Mouse (Mus musculus) gastrocnemius, postnatal 25 days (tissue): ENCODE results near the gene Washc4. TPM values are rescaled to one million over a fixed set of nuclear protein-coding genes. Genes with fewer than 3 reads are reported as not detected.

Source experiments
- DNase-seq: peaks from one replicate; pipeline ENCODE4 v3.0.0; 2022
- total RNA-seq, 2 experiments: library from RNA; stranded (reverse); gene quantifications; 1 replicate in 1 of 2; 2 replicates in 1 of 2; pipeline ENCODE4 v1.2.3; 2021

Gene Washc4
- total RNA-seq, 2 experiments from 2014 or later: 8.4 to 11.2 TPM

- peak; percentile 92 for DNase-seq
Observed at GRCm38 (mm10) chr10:83637295-83637694, 93.7 kb downstream of the Washc4 start.

DNA sequence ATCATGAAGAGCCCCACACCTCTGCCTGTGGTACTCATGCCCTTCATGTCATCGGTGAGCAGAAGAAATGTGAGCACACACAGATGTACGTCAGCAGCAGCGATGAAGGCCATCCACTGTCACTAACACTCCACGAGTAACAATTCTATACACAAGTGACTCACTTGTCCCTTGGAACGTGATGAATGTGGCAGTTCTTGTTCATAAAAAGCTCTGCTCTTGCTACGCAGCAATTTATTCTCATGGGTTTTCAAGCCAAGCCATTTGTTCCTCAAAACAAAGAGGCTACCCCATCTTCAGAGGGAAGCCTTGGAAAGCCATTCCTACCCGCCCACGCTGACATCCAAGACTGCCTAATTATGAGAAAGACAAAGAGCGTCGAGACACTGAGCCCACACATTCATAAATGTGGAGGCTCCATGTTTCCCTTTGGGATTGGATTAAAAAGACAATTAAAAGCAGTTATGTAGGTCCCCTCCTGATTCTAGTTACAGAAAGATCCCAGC, 96.4 kb downstream of the Washc4 start:
- no peak for DNase-seq

- no peak for DNase-seq
Observed at GRCm38 (mm10) chr10:83641641-83642040, 98.1 kb downstream of the Washc4 start.

DNA sequence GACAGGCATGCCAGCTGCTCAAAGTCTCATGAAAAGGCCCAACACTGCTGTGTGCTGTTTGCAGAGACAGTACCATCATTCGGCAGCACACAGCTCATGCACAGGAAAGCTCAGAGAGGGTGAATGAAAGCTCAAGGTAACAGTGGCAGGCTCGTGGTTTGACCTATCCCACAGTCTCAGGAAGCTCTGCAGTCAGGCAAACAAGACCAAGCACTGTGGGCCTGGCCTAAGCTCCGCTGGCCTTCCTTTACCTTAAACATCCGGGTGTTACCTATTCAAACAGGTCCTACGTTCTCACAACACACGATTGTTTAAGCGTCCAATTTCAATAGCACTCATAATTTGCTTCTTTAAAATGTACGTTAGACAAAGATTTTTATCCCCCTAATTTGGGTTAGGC, 100.6 kb downstream of the Washc4 start:
- DNase-seq: no peak

- DNase-seq: no peak
Observed at GRCm38 (mm10) chr10:83644865-83645715, 101.5 kb downstream of the Washc4 start.

GRCm38 (mm10) chr10:83645716-83645990, 102.1 kb downstream of the Washc4 start:
- no peak for DNase-seq

Other genes with a start within 250 kb of the Washc4 start
- 1 to 10 TPM in 1 of 2 experiments, under 1 TPM in 1; 0.92 to 1.1 TPM for gene Slc41a2, start 205.9 kb upstream of the Washc4 start, total RNA-seq
- under 1 TPM; 0.59 to 0.62 TPM for gene D10Wsu102e, start 183.5 kb upstream of the Washc4 start, total RNA-seq
- 1 to 10 TPM; 4.0 to 8.6 TPM for gene Aldh1l2, start 9.6 kb upstream of the Washc4 start, total RNA-seq
- gene Appl2, start 105.0 kb downstream of the Washc4 start, total RNA-seq: 10 to 100 TPM; 15.4 to 16.0 TPM
- under 1 TPM; 0.79 to 0.80 TPM for gene 1500009L16Rik, start 179.1 kb downstream of the Washc4 start, total RNA-seq